Mouse (Mus musculus): Measurements from ENCODE around the gene Pnpla7.

- peak; percentile 88 for TF ChIP-seq POLR2A (IDR thresholded peaks at IDR 0.05; ENCODE audit: extremely low read depth, insufficient read depth, low read length)
- TF ChIP-seq CTCF (IDR thresholded peaks at IDR 0.05; ENCODE audit: low read depth, low read length): no peak
These were observed 103.1 kb downstream of the Pnpla7 start for GRCm38 (mm10) chr2:25078967-25079366.

Measured in liver, adult 2 months (tissue).